Mouse (Mus musculus): ENCODE measurements at regions not wholly inside any gene's neighbourhood (a gene's known extent, or its start where the extent isn't known, plus 50 kb on each side); places are given as distances from the start of the nearest gene placed in this dataset.

- H3K4me2 ChIP-seq (ENCODE audit: low read length): no peak overlapping the region
- no peaks in the 10 kb centered on the region for H3K36me3 ChIP-seq (ENCODE audit: control insufficient read depth, insufficient read depth, low read length)
- H3K4me1 ChIP-seq (ENCODE audit: control insufficient read depth, insufficient read depth, low read depth, low read length): no peaks in the 10 kb centered on the region
- H3K9ac ChIP-seq (ENCODE audit: low read depth, low read length): no peak overlapping the region
- H3K4me3 ChIP-seq (ENCODE audit: low read length): no peak overlapping the region
- H3K27ac ChIP-seq (ENCODE audit: low read depth, low read length): no peak overlapping the region
- WGBS: 69% methylated on average over 9 of the region's 9 CpGs
- H3K27me3 ChIP-seq (replicated peaks; ENCODE audit: control insufficient read depth, insufficient read depth, low read length): no peaks in the 10 kb centered on the region
- no peaks in the 10 kb centered on the region for H3K9me3 ChIP-seq (ENCODE audit: control insufficient read depth, low read length)
- no peak for ATAC-seq
Measured at GRCm38 (mm10) chr3:149318728-149319127, 328.4 kb upstream of the Adgrl2 start.

- Histone ChIP-seq H3K4me3 (ENCODE audit: low read length) (no peak overlapping the region), H3K27me3 (replicated peaks; ENCODE audit: control insufficient read depth, insufficient read depth, low read length) (no peaks in the 10 kb centered on the region), H3K27ac (ENCODE audit: low read depth, low read length) (no peak overlapping the region), H3K4me1 (ENCODE audit: control insufficient read depth, insufficient read depth, low read depth, low read length) (no peaks in the 10 kb centered on the region), H3K36me3 (ENCODE audit: control insufficient read depth, insufficient read depth, low read length) (no peaks in the 10 kb centered on the region), H3K9me3 (ENCODE audit: control insufficient read depth, low read length) (no peaks in the 10 kb centered on the region), H3K9ac (ENCODE audit: low read depth, low read length) (no peak overlapping the region), H3K4me2 (ENCODE audit: low read length) (no peak overlapping the region)
- WGBS: 38% methylated on average over 4 of the region's 4 CpGs
- ATAC-seq: no peak
Measured at GRCm38 (mm10) chr3:149314258-149314657, 323.9 kb upstream of the Adgrl2 start.

GRCm38 (mm10) chr3:149313217-149313616 lies 322.9 kb upstream of the Adgrl2 start:
- H3K4me3 ChIP-seq (ENCODE audit: low read length): no peak overlapping the region
- H3K9ac ChIP-seq (ENCODE audit: low read depth, low read length): no peak overlapping the region
- H3K4me2 ChIP-seq (ENCODE audit: low read length): no peak overlapping the region
- no peaks in the 10 kb centered on the region for H3K36me3 ChIP-seq (ENCODE audit: control insufficient read depth, insufficient read depth, low read length)
- H3K4me1 ChIP-seq (ENCODE audit: control insufficient read depth, insufficient read depth, low read depth, low read length): no peaks in the 10 kb centered on the region
- no peak overlapping the region for H3K27ac ChIP-seq (ENCODE audit: low read depth, low read length)
- H3K9me3 ChIP-seq (ENCODE audit: control insufficient read depth, low read length): no peaks in the 10 kb centered on the region
- 42% methylated on average over 6 of the region's 6 CpGs for WGBS
- no peaks in the 10 kb centered on the region for H3K27me3 ChIP-seq (replicated peaks; ENCODE audit: control insufficient read depth, insufficient read depth, low read length)
- no peak for ATAC-seq

- Histone ChIP-seq H3K9me3 (ENCODE audit: control insufficient read depth, low read length) (no peaks in the 10 kb centered on the region), H3K27ac (ENCODE audit: low read depth, low read length) (no peak overlapping the region), H3K36me3 (ENCODE audit: control insufficient read depth, insufficient read depth, low read length) (no peaks in the 10 kb centered on the region), H3K4me1 (ENCODE audit: control insufficient read depth, insufficient read depth, low read depth, low read length) (no peaks in the 10 kb centered on the region), H3K9ac (ENCODE audit: low read depth, low read length) (no peak overlapping the region), H3K27me3 (replicated peaks; ENCODE audit: control insufficient read depth, insufficient read depth, low read length) (no peaks in the 10 kb centered on the region), H3K4me2 (ENCODE audit: low read length) (no peak overlapping the region), H3K4me3 (ENCODE audit: low read length) (no peak overlapping the region)
- WGBS: 91% methylated on average over 8 of the region's 8 CpGs
- ATAC-seq: no peak
Measured at GRCm38 (mm10) chr3:149311576-149311975, 321.2 kb upstream of the Adgrl2 start.

- WGBS: 51% methylated on average over 3 of the region's 3 CpGs
- no peak for ATAC-seq
- H3K4me1 ChIP-seq (ENCODE audit: control insufficient read depth, insufficient read depth, low read depth, low read length): no peaks in the 10 kb centered on the region
Measured at GRCm38 (mm10) chr3:149306709-149307108, 316.4 kb upstream of the Adgrl2 start.

GRCm38 (mm10) chr3:149306291-149306690 lies 315.9 kb upstream of the Adgrl2 start:
- no peak for ATAC-seq
- Histone ChIP-seq H3K4me3 (ENCODE audit: low read length) (no peak overlapping the region), H3K9me3 (ENCODE audit: control insufficient read depth, low read length) (no peaks in the 10 kb centered on the region), H3K27ac (ENCODE audit: low read depth, low read length) (no peak overlapping the region), H3K27me3 (replicated peaks; ENCODE audit: control insufficient read depth, insufficient read depth, low read length) (no peaks in the 10 kb centered on the region), H3K4me1 (ENCODE audit: control insufficient read depth, insufficient read depth, low read depth, low read length) (no peaks in the 10 kb centered on the region), H3K9ac (ENCODE audit: low read depth, low read length) (no peak overlapping the region), H3K36me3 (ENCODE audit: control insufficient read depth, insufficient read depth, low read length) (no peaks in the 10 kb centered on the region), H3K4me2 (ENCODE audit: low read length) (no peak overlapping the region)
- 17% methylated on average over 5 of the region's 5 CpGs for WGBS

More at GRCm38 (mm10) chr3:149306709-149307108, 316.4 kb upstream of the Adgrl2 start:
- no peak overlapping the region for H3K9ac ChIP-seq (ENCODE audit: low read depth, low read length)
- H3K36me3 ChIP-seq (ENCODE audit: control insufficient read depth, insufficient read depth, low read length): no peaks in the 10 kb centered on the region
- no peak overlapping the region for H3K4me2 ChIP-seq (ENCODE audit: low read length)
- no peak overlapping the region for H3K4me3 ChIP-seq (ENCODE audit: low read length)
- no peaks in the 10 kb centered on the region for H3K9me3 ChIP-seq (ENCODE audit: control insufficient read depth, low read length)
- no peaks in the 10 kb centered on the region for H3K27me3 ChIP-seq (replicated peaks; ENCODE audit: control insufficient read depth, insufficient read depth, low read length)
- H3K27ac ChIP-seq (ENCODE audit: low read depth, low read length): no peak overlapping the region

- no peak overlapping the region for H3K4me2 ChIP-seq (ENCODE audit: low read length)
- no peaks in the 10 kb centered on the region for H3K9me3 ChIP-seq (ENCODE audit: control insufficient read depth, low read length)
- no peak overlapping the region for H3K27ac ChIP-seq (ENCODE audit: low read depth, low read length)
- no peaks in the 10 kb centered on the region for H3K36me3 ChIP-seq (ENCODE audit: control insufficient read depth, insufficient read depth, low read length)
- WGBS: 69% methylated on average over 5 of the region's 5 CpGs
- no peak overlapping the region for H3K4me3 ChIP-seq (ENCODE audit: low read length)
- no peaks in the 10 kb centered on the region for H3K4me1 ChIP-seq (ENCODE audit: control insufficient read depth, insufficient read depth, low read depth, low read length)
- no peak overlapping the region for H3K9ac ChIP-seq (ENCODE audit: low read depth, low read length)
- no peaks in the 10 kb centered on the region for H3K27me3 ChIP-seq (replicated peaks; ENCODE audit: control insufficient read depth, insufficient read depth, low read length)
- no peak for ATAC-seq
Measured at GRCm38 (mm10) chr3:149305440-149305839, 315.1 kb upstream of the Adgrl2 start.

- no peak for ATAC-seq
- WGBS: 69% methylated on average over 6 of the region's 6 CpGs
- H3K36me3 ChIP-seq (ENCODE audit: control insufficient read depth, insufficient read depth, low read length): no peaks in the 10 kb centered on the region
Measured at GRCm38 (mm10) chr3:149305011-149305413, 314.7 kb upstream of the Adgrl2 start.

GRCm38 (mm10) chr3:149303418-149303817 lies 313.1 kb upstream of the Adgrl2 start:
- Histone ChIP-seq H3K9me3 (ENCODE audit: control insufficient read depth, low read length) (no peaks in the 10 kb centered on the region), H3K27ac (ENCODE audit: low read depth, low read length) (no peak overlapping the region), H3K9ac (ENCODE audit: low read depth, low read length) (no peak overlapping the region), H3K4me2 (ENCODE audit: low read length) (no peak overlapping the region), H3K36me3 (ENCODE audit: control insufficient read depth, insufficient read depth, low read length) (no peaks in the 10 kb centered on the region), H3K4me3 (ENCODE audit: low read length) (no peak overlapping the region), H3K27me3 (replicated peaks; ENCODE audit: control insufficient read depth, insufficient read depth, low read length) (no peaks in the 10 kb centered on the region), H3K4me1 (ENCODE audit: control insufficient read depth, insufficient read depth, low read depth, low read length) (no peaks in the 10 kb centered on the region)
- 84% methylated on average over 5 of the region's 5 CpGs for WGBS
- no peak for ATAC-seq

More at GRCm38 (mm10) chr3:149305011-149305413, 314.7 kb upstream of the Adgrl2 start:
- no peaks in the 10 kb centered on the region for H3K4me1 ChIP-seq (ENCODE audit: control insufficient read depth, insufficient read depth, low read depth, low read length)
- H3K27ac ChIP-seq (ENCODE audit: low read depth, low read length): no peak overlapping the region
- no peak overlapping the region for H3K4me3 ChIP-seq (ENCODE audit: low read length)
- H3K27me3 ChIP-seq (replicated peaks; ENCODE audit: control insufficient read depth, insufficient read depth, low read length): no peaks in the 10 kb centered on the region
- no peak overlapping the region for H3K4me2 ChIP-seq (ENCODE audit: low read length)
- no peaks in the 10 kb centered on the region for H3K9me3 ChIP-seq (ENCODE audit: control insufficient read depth, low read length)
- H3K9ac ChIP-seq (ENCODE audit: low read depth, low read length): no peak overlapping the region

- 0 out of 2 replicates have a peak, but pooled peaks cover 3% of the 10 kb centered on the region for H3K27me3 ChIP-seq (replicated peaks; ENCODE audit: control insufficient read depth, insufficient read depth, low read length)
- no peak overlapping the region for H3K27ac ChIP-seq (ENCODE audit: low read depth, low read length)
- no peaks in the 10 kb centered on the region for H3K9me3 ChIP-seq (ENCODE audit: control insufficient read depth, low read length)
- H3K4me3 ChIP-seq (ENCODE audit: low read length): no peak overlapping the region
- H3K4me2 ChIP-seq (ENCODE audit: low read length): no peak overlapping the region
- WGBS: 76% methylated on average over 4 of the region's 4 CpGs
- no peak for ATAC-seq
- no peaks in the 10 kb centered on the region for H3K36me3 ChIP-seq (ENCODE audit: control insufficient read depth, insufficient read depth, low read length)
- H3K4me1 ChIP-seq (ENCODE audit: control insufficient read depth, insufficient read depth, low read depth, low read length): peaks cover 2% of the 10 kb centered on the region; the same call in 1 of the 2 replicates
- H3K9ac ChIP-seq (ENCODE audit: low read depth, low read length): no peak overlapping the region
Measured at GRCm38 (mm10) chr3:149300002-149300401, 309.6 kb upstream of the Adgrl2 start.
